Mouse (Mus musculus): Measurements from ENCODE around the gene Mynn. TPM values are rescaled to one million over a fixed set of nuclear protein-coding genes. Genes with fewer than 3 reads are reported as not detected.

Gene Mynn
- polyA plus RNA-seq, 1 experiment from 2014 or later = 35.0 TPM

DNA sequence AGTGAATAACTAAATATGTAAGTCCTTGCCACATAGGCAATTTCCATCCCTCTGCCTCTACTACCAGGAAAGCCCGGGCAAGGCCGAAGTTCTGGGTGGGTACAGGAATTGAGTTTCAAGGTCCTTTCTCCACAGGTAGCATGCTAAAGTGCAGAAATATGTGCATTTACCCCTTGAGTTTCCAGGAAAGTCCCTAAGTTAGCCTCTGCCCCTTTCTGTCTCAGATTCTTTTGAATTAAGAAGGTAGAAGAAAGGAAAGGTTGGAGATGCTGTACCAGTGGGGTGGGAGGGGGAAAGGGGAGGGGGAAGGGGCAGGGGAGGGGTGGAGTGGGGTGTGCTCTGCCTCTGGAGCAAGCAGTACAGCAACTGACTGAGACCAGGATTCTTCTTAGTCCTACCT is 46.6 kb downstream of the Mynn start:
- Histone ChIP-seq H3K27me3 (ENCODE audit: low read depth, poor library complexity, severe bottlenecking) (peaks cover 44% of the 10 kb centered on the region), H3K27ac (replicated peaks) (no peak overlapping the region), H3K4me3 (no peak overlapping the region), H3K9me3 (replicated peaks) (no peaks in the 10 kb centered on the region), H3K4me1 (peaks cover 25% of the 10 kb centered on the region), H3K36me3 (no peaks in the 10 kb centered on the region)
- DNase-seq (ENCODE audit: low spot score) = no peak
- WGBS = 96% methylated on average over 2 of the region's 2 CpGs

DNA sequence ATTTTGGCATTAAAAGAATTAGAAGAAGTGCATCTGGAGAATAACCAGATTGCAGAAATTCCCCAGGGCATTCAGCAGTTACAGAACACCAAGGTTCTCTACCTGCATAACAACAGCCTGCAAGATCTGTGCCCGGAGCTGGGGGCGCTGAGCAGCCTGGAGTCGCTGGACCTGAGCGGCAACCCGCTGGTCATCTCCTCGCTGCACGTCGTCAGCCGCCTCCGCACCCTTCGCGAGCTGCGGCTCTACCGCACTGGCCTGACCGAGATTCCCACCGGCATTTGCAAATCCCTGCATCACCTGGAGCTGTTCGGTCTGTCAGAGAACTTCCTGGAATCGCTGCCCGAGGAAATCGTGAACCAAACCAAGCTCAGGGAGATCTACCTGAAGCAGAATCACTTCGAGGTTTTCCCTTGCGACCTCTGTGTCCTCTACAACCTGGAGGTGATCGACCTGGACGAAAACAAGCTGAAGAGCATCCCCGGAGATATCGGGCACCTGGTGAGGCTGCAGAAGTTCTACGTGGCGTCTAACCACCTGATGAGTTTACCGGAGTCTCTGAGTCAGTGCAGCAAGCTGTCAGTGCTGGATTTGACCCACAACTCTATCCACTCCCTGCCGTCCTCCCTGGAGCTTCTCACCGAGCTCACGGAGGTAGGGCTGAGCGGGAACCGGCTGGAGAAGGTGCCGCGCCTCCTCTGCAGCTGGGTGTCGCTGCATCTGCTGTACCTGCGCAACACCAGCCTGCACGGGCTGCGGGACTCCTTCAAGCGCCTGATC is 48.4 kb downstream of the Mynn start:
- Histone ChIP-seq H3K4me1 (peaks cover 25% of the 10 kb centered on the region), H3K27me3 (ENCODE audit: low read depth, poor library complexity, severe bottlenecking) (peaks cover 44% of the 10 kb centered on the region), H3K36me3 (no peaks in the 10 kb centered on the region), H3K4me3 (peak overlapping the region; percentile 51), H3K27ac (replicated peaks) (no peak overlapping the region), H3K9me3 (replicated peaks) (no peaks in the 10 kb centered on the region)
- DNase-seq (ENCODE audit: low spot score) = peak; percentile 38
- WGBS = under 1% methylated on average over 41 of the region's 41 CpGs

DNA sequence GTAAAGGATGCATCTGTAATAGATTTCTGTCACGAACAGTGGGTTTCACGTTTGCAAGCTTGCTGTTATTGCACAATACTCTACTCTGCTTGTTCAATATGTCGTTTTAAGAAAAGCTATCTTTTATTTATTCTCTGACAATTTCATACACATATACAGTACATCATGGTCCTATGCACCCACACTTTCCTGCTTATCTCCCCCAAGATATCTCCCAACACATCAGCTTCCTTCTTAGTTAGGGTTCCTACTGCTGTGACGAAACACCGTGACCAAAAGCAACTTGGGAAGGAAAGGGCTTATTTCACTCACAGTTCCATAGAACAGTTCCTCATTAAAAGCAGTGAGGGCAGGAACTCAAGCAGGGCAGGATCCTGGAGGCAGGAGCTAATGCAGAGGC is 54.1 kb downstream of the Mynn start:
- no peak overlapping the region for H3K4me3 ChIP-seq
- H3K4me1 ChIP-seq = no peaks in the 10 kb centered on the region
- DNase-seq (ENCODE audit: low spot score) = no peak
- no peak overlapping the region for H3K27ac ChIP-seq (replicated peaks)
- peaks cover 8% of the 10 kb centered on the region for H3K27me3 ChIP-seq (ENCODE audit: low read depth, poor library complexity, severe bottlenecking)
- 87% methylated on average over 5 of the region's 5 CpGs for WGBS
- no peaks in the 10 kb centered on the region for H3K36me3 ChIP-seq
- no peaks in the 10 kb centered on the region for H3K9me3 ChIP-seq (replicated peaks)

DNA sequence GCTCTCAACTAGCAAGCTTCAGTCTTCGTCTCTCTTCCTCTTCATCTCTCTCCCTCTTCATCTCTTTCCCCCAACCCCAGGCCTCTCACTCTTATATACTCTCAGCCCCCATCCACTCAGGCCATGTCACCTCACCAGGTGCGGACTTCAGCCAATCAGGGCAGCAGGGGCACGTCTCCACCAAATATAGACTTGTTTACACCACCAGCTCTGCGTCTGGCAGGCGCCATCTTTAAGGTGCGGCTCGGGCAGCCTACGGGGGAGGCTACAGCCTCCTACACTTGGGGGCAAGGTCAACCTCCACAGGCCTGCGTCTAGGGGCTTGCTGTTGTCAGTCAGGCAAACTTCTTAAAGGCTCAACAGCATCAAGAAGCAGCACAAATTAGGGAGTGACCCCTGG is 56.6 kb downstream of the Mynn start:
- H3K27me3 ChIP-seq (ENCODE audit: low read depth, poor library complexity, severe bottlenecking) = no peaks in the 10 kb centered on the region
- DNase-seq (ENCODE audit: low spot score) = no peak
- WGBS = 86% methylated on average over 9 of the region's 9 CpGs
- H3K9me3 ChIP-seq (replicated peaks) = no peaks in the 10 kb centered on the region
- H3K27ac ChIP-seq (replicated peaks) = no peak overlapping the region
- no peak overlapping the region for H3K4me3 ChIP-seq
- H3K36me3 ChIP-seq = no peaks in the 10 kb centered on the region
- H3K4me1 ChIP-seq = no peaks in the 10 kb centered on the region

Other genes with a start within 250 kb of the Mynn start
- gene Mecom, start 54.1 kb upstream of the Mynn start, polyA plus RNA-seq (2016; fragmentation: Nextera tagmentation; extraction: Ambion mirVana) = 22.6 and 34.8 TPM in 2 replicates
- gene Actrt3, start 2.1 kb upstream of the Mynn start, polyA plus RNA-seq (2016; fragmentation: Nextera tagmentation; extraction: Ambion mirVana) = 0.10 TPM in 1 of 2 replicates, not detected in the other
- gene Lrriq4, start 42.4 kb downstream of the Mynn start, polyA plus RNA-seq (2016; fragmentation: Nextera tagmentation; extraction: Ambion mirVana) = not detected in 2 replicates
- 1.8 and 2.5 TPM in 2 replicates for gene Lrrc34, start 45.8 kb downstream of the Mynn start, polyA plus RNA-seq (2016; fragmentation: Nextera tagmentation; extraction: Ambion mirVana)
- gene Lrrc31, start 97.8 kb downstream of the Mynn start, polyA plus RNA-seq (2016; fragmentation: Nextera tagmentation; extraction: Ambion mirVana) = not detected in 2 replicates
- not detected in 2 replicates for gene Samd7, start 144.2 kb downstream of the Mynn start, polyA plus RNA-seq (2016; fragmentation: Nextera tagmentation; extraction: Ambion mirVana)
- 48.6 and 53.2 TPM in 2 replicates for gene Sec62, start 190.8 kb downstream of the Mynn start, polyA plus RNA-seq (2016; fragmentation: Nextera tagmentation; extraction: Ambion mirVana)

Data from midbrain, embryonic 10.5 days (tissue).